Mouse (Mus musculus) CD4-positive naive resting alpha-beta T cell, adult 76 days (primary cell): Measurements from ENCODE around the gene Dusp27. TPM values are rescaled to one million over a fixed set of nuclear protein-coding genes. Genes with fewer than 3 reads are reported as not detected.

Source experiments
- total RNA-seq: library from RNA; stranded (reverse); gene quantifications from one replicate; pipeline ENCODE4 v1.2.4, GENCODE M21; 2023

Dusp27 gene
- not detected for total RNA-seq

DNA sequence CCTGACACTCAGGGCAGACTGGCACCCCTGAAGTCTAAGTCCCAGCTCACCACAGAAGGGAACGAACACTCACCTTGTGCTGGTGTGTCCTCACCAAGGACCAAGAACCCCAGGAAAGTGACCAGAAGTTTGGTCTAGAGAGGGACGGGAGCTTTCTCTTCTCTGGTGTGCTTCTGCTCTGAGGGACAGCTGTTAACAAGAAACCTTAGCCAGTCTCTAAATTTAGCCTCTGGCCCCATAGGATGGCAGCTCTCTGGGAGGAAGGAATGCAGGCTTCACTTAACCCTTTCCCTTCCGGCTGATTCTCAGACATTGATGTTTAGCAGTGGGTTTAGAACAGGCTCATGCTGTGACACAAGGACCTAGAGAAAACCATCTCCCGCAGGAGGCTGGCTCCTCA is at the start of gene Dusp27:
Gene Dusp27 (minus strand): TSS at position 204 of the 400 bp plus-strand sequence.

DNA sequence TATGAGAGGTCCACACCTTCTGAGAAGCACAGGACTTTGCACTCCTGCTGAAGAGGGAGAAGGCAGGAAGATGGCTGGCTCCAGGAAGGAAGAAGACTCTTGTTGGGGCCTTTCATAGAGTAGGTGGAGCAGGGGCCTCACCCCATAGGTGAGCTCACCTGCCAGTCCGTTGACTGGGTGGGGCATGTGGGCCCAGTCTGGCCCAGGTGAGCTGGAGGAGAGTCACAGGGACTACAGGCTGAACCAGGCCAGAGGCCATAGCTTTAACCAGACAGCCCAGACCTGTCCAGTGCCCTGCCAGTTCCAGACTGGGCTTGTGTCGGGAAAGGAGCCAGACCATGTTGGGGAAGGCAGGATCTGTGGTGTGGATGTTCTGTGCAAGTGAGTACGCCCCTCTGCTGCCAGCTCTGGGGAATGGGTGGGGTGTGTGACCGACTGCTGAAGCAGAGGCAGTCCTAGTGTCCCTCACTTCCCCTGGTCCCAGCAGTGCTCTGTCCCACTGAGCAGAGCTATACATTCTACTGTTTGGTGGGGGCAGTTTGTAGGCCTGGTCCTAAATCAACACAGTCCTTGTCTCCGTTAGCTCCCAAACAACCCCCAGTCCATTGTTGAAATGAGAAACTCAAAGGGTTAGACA is 2.6 kb upstream of the Dusp27 start, which contains the start of gene Gpa33:
Gene Gpa33 (plus strand): TSS at position 15 of the 637 bp plus-strand sequence.

Other genes starting within 250 kb of the Dusp27 start
- 46.3 TPM for gene Pou2f1, start 125.2 kb downstream of the Dusp27 start, total RNA-seq
- not detected for gene Gpa33, start 2.3 kb upstream of the Dusp27 start, total RNA-seq
- gene Mael, start 110.8 kb upstream of the Dusp27 start, total RNA-seq: not detected
- gene Ildr2, start 126.2 kb upstream of the Dusp27 start, total RNA-seq: 0.15 TPM